Mouse (Mus musculus) neutrophil, adult 65 days (primary cell): ENCODE data around the gene Ccdc39. TPM values are rescaled to one million over a fixed set of nuclear protein-coding genes. Genes with fewer than 3 reads are reported as not detected.

Source experiments
- total RNA-seq: library from RNA; stranded (reverse); gene quantifications from 2 replicates; pipeline ENCODE4 v1.2.4, GENCODE M21; 2023

Ccdc39 gene
- total RNA-seq, result not detected in 2 replicates

DNA sequence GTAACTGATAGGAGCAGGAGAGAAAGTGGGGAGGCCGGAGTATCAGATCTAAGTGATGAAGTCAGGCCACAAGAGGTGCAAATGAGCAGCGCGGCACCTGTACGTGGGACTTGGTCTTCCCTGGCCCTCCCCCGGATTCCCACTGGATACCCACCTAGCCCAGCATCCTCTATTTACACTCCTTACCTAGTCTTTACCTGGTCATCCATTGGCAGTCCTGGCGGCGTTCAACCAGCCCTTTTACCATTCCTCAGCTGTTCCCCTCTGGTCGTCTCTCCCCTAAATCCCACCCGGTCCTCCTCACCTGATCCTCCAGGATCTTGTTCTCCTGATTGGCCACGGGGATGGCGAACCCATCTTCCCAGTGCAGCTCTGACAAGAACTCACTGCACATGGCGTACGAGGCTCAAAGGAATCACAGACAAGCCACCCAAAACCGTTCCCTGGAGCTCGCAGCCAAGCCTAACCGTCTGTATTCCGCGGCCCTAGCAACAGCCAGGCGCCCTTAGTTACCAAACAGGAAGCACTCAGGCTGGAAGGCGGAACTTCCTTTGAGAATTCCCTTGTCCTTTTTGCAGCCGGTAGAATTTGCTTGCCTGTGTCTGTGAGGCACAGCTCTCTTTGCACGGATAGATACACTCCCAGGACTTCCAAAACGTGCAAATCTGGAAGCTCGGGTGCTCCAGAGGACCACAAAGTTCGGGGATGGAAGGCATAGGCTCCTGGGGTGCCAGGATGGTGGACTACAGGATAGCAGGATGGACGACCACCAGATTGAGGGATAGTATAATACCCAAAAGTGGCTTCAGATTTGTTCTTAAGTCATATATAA, at the start of gene Ccdc39:
TSS of gene Ccdc39 (minus strand) at position 510 of the 832 bp plus-strand sequence.

DNA sequence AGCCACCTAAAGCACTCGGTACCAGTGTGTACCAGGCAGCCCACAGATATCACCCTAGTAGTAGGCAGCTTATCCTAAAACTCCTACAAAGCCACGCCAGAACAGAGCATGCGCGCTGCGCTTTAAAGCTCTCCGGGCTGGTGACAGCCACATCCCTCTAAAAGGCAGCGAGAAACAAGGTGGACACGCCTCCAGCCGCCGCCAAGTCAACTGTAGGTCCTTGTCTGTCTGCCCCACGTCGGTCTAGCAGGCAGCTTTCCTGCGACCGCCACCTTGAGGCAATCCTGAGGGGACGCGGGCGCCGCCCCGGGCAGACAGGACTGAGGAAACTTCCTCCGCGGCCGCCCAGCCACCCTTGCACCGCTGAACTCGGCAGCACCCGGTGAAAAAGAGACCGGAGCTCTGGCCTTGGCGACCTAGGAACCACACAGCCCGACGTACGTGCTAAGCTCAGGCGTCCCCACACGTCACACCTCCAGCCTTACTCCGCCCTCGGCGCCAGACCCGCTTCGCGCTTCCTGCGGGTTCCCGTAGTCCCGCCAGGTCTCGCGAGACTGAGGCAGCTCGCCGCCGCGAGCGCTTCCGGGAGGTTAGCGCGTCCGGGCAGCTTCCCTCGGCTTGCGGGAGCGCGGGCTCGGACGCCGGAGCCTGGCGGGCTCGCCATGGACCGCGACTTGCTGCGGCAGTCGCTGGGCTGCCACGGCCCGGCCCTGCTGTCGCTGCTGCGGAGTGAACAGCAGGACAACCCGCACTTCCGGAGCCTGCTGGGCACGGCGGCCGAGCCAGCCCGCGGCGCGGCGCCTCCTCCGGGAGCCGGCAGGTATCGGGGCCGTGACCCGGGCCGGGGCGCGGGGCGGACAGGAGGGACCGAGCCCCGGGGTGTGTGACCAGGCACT, 44.2 kb downstream of the Ccdc39 start, which contains the start of gene Ttc14:
TSS of gene Ttc14 (plus strand) at position 216 of the 896 bp plus-strand sequence.

Other genes starting within 250 kb of the Ccdc39 start
- gene Ttc14, start 44.5 kb downstream of the Ccdc39 start, total RNA-seq, result 42.8 and 51.3 TPM in 2 replicates
- 71.5 and 92.1 TPM in 2 replicates for gene Fxr1, start 175.6 kb upstream of the Ccdc39 start, total RNA-seq
- 18.9 and 23.2 TPM in 2 replicates for gene Dnajc19, start 237.0 kb upstream of the Ccdc39 start, total RNA-seq